Comparison of ENCODE assay signal across 8 mouse cellular contexts in the genomic region with DNA sequence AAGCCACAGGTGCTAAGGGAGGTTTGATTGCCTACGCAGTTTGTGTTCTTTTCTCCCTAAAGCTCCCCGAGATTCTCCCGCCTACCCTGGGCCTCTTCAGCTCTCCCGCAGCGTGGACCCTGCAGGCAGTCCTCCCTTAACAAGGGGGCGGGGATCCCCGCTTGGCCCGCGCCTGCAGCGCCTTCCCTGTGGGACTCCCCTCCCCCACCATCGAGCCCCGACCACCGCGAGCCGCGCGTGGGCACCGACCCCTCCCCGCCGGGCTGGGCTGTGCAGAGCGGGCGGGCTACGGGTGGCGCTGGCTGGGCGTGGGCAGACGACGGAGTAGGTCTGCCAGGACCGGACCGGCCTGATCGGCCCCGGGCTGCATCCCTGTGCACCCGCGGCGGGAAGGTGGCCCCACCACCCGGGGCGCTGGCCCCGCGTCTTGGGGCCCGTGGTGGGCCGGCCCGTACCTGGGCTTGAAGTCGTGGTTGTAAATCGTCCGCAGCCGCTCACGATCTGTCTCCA. TPM values are rescaled to one million over a fixed set of nuclear protein-coding genes. Genes with fewer than 3 reads are reported as not detected.
DNase-seq lines count a peak whose midpoint lies in the region; ATAC-seq and TF ChIP-seq lines count a peak whose summit lies in the region.

No protein-coding gene starts in this region.

- peak overlapping the region; percentile 96 for H3K4me2 ChIP-seq in midbrain, embryonic 16.5 days (ENCODE audit: low read length)

- peaks cover 8% of the 10 kb centered on the region; the same call in 1 of the 2 replicates for H3K4me1 ChIP-seq in liver, adult 2 months (ENCODE audit: control insufficient read depth, insufficient read depth, low read length)
- peaks cover 8% of the 10 kb centered on the region for H3K4me1 ChIP-seq in midbrain, embryonic 16.5 days (ENCODE audit: control insufficient read depth, insufficient read depth, low read length)

- H3K79me2 ChIP-seq in liver, adult 2 months (ENCODE audit: control insufficient read depth, insufficient read depth, low read length), result peaks cover 8% of the 10 kb centered on the region; the same call in 1 of the 2 replicates

- H3K9me3 ChIP-seq in midbrain, embryonic 16.5 days (replicated peaks; ENCODE audit: control insufficient read depth, low read length, poor library complexity, severe bottlenecking), result no peaks in the 10 kb centered on the region

- H3K27me3 ChIP-seq in liver, adult 2 months (ENCODE audit: control insufficient read depth, insufficient read depth, low read length), result no peaks in the 10 kb centered on the region
- no peaks in the 10 kb centered on the region for H3K27me3 ChIP-seq in midbrain, embryonic 16.5 days (ENCODE audit: control insufficient read depth, insufficient read depth, low read depth, low read length)

- peak; percentile 23 for DNase-seq in cerebellum, adult 11 months
- DNase-seq in cerebellum, adult 9-10 months, result no peak
- peak; percentile 65 for DNase-seq in embryo, embryonic 9.5 days (ENCODE audit: extremely low spot score)
- peak; percentile 64 to 71 for DNase-seq in heart, adult 18-20 months
- peak; percentile 45 for DNase-seq in kidney, adult 11 months
- no peak for DNase-seq in liver, adult 2 months (ENCODE audit: extremely low read depth, low read depth, low spot score)
- DNase-seq in spleen, postnatal 14 days (ENCODE audit: low spot score in 2 of 2), result peak; percentile 19 to 37

- no peak for TF ChIP-seq CTCF in liver, adult 2 months (IDR thresholded peaks at IDR 0.05; ENCODE audit: low read depth, low read length)

- WGBS in liver, adult 2 months, result under 1% methylated on average over 44 of the region's 46 CpGs
- WGBS in midbrain, embryonic 16.5 days, result under 1% methylated on average over 46 of the region's 46 CpGs

- ATAC-seq in midbrain, embryonic 16.5 days, result peak; percentile 88

- peak overlapping the region; percentile 74 for H3K27ac ChIP-seq in liver, adult 2 months (replicated peaks; ENCODE audit: insufficient read depth, low read depth, low read length)
- H3K27ac ChIP-seq in midbrain, embryonic 16.5 days (ENCODE audit: low read length), result peak overlapping the region; percentile 17

- peak overlapping the region; percentile 94 for H3K4me3 ChIP-seq in liver, adult 2 months (ENCODE audit: insufficient read depth, low read depth, low read length)
- peak overlapping the region; percentile 67 for H3K4me3 ChIP-seq in midbrain, embryonic 16.5 days (ENCODE audit: low read depth, low read length)

- H3K9ac ChIP-seq in liver, adult 2 months (ENCODE audit: low read depth, low read length), result peak overlapping the region; percentile 92
- H3K9ac ChIP-seq in midbrain, embryonic 16.5 days (ENCODE audit: low read depth, low read length), result peak overlapping the region; percentile 64

- H3K36me3 ChIP-seq in liver, adult 2 months (ENCODE audit: control insufficient read depth, insufficient read depth, low read length), result peaks cover 6% of the 10 kb centered on the region
- peaks cover 8% of the 10 kb centered on the region; the same call in 1 of the 2 replicates for H3K36me3 ChIP-seq in midbrain, embryonic 16.5 days (ENCODE audit: control insufficient read depth, insufficient read depth, low read length)

- no peak for TF ChIP-seq POLR2A in liver, adult 2 months (IDR thresholded peaks at IDR 0.05; ENCODE audit: extremely low read depth, insufficient read depth, low read length)

RNA-seq across cellular contexts. Expression of a gene that starts 0.8 kb away (rescaled TPM):
- total RNA-seq in heart, adult 18-20 months (2021), result 1 to 10 TPM; 6.2 TPM
- total RNA-seq in liver, adult 2 months (2014; rRNA removed), result 9.3 and 12.4 TPM in 2 replicates
- polyA plus RNA-seq in liver, adult 2 months (2012; rRNA removed), result 11.6 and 15.9 TPM in 2 replicates
- polyA plus RNA-seq in midbrain, embryonic 16.5 days (2015; fragmentation: Nextera tagmentation; extraction: Ambion mirVana), result 7.8 and 8.3 TPM in 2 replicates

RNA-seq across cellular contexts. Expression of a gene that starts 29.4 kb away (rescaled TPM):
- 10 to 100 TPM; 75.2 to 84.3 TPM for total RNA-seq in heart, adult 18-20 months (2021)
- 10.0 and 15.5 TPM in 2 replicates for total RNA-seq in liver, adult 2 months (2014; rRNA removed)
- polyA plus RNA-seq in liver, adult 2 months (2012; rRNA removed), result 9.1 and 11.7 TPM in 2 replicates
- polyA plus RNA-seq in midbrain, embryonic 16.5 days (2015; fragmentation: Nextera tagmentation; extraction: Ambion mirVana), result 41.2 and 45.5 TPM in 2 replicates

RNA-seq across cellular contexts. Expression of a gene that starts 35.9 kb away (rescaled TPM):
- 1 to 10 TPM; 1.4 to 1.5 TPM for total RNA-seq in heart, adult 18-20 months (2021)
- under 0.01 and 0.07 TPM in 2 replicates for total RNA-seq in liver, adult 2 months (2014; rRNA removed)
- polyA plus RNA-seq in liver, adult 2 months (2012; rRNA removed), result 0.04 and 0.05 TPM in 2 replicates
- polyA plus RNA-seq in midbrain, embryonic 16.5 days (2015; fragmentation: Nextera tagmentation; extraction: Ambion mirVana), result 0.11 TPM in 1 of 2 replicates, not detected in the other

RNA-seq across cellular contexts. Expression of a gene that starts 36.7 kb away (rescaled TPM):
- total RNA-seq in heart, adult 18-20 months (2021), result 10 to 100 TPM; 20.5 to 21.1 TPM
- 0.28 and 0.54 TPM in 2 replicates for total RNA-seq in liver, adult 2 months (2014; rRNA removed)
- 0.65 and 1.4 TPM in 2 replicates for polyA plus RNA-seq in liver, adult 2 months (2012; rRNA removed)
- polyA plus RNA-seq in midbrain, embryonic 16.5 days (2015; fragmentation: Nextera tagmentation; extraction: Ambion mirVana), result 0.98 and 1.1 TPM in 2 replicates

RNA-seq across cellular contexts. Expression of a gene that starts 46.3 kb away (rescaled TPM):
- 10 to 100 TPM; 16.5 to 20.4 TPM for total RNA-seq in heart, adult 18-20 months (2021)
- 30.5 and 39.8 TPM in 2 replicates for total RNA-seq in liver, adult 2 months (2014; rRNA removed)
- polyA plus RNA-seq in liver, adult 2 months (2012; rRNA removed), result 5.4 and 7.5 TPM in 2 replicates
- 37.6 and 38.3 TPM in 2 replicates for polyA plus RNA-seq in midbrain, embryonic 16.5 days (2015; fragmentation: Nextera tagmentation; extraction: Ambion mirVana)

Comparison
In these comparisons a context has a peak if more than half of its experiments do, and no peak if none do; other contexts are left out.
1. DNase-seq: peak in cerebellum, adult 11 months (single experiment), embryo, embryonic 9.5 days (single experiment), heart, adult 18-20 months (2 of 2), kidney, adult 11 months (single experiment) and spleen, postnatal 14 days (2 of 2); none in cerebellum, adult 9-10 months (single experiment) and liver, adult 2 months (single experiment).